Mouse (Mus musculus): ENCODE data around the gene 2310079G19Rik. TPM values are rescaled to one million over a fixed set of nuclear protein-coding genes. Genes with fewer than 3 reads are reported as not detected.

Gene 2310079G19Rik
- polyA plus RNA-seq, 1 experiment from 2014 or later, result not detected

Other genes starting within 250 kb of the 2310079G19Rik start
- gene Cldn17, start 120.7 kb downstream of the 2310079G19Rik start, polyA plus RNA-seq (2015; fragmentation: Nextera tagmentation; extraction: Ambion mirVana), result not detected in 2 replicates
- 3.3 and 4.0 TPM in 2 replicates for gene Cldn8, start 64.5 kb downstream of the 2310079G19Rik start, polyA plus RNA-seq (2015; fragmentation: Nextera tagmentation; extraction: Ambion mirVana)
- not detected in 2 replicates for gene Krtap24-1, start 15.4 kb downstream of the 2310079G19Rik start, polyA plus RNA-seq (2015; fragmentation: Nextera tagmentation; extraction: Ambion mirVana)
- gene Krtap26-1, start 20.1 kb upstream of the 2310079G19Rik start, polyA plus RNA-seq (2015; fragmentation: Nextera tagmentation; extraction: Ambion mirVana), result not detected in 2 replicates
- not detected in 2 replicates for gene Krtap27-1, start 44.0 kb upstream of the 2310079G19Rik start, polyA plus RNA-seq (2015; fragmentation: Nextera tagmentation; extraction: Ambion mirVana)
- not detected in 2 replicates for gene 2310061N02Rik, start 80.3 kb upstream of the 2310079G19Rik start, polyA plus RNA-seq (2015; fragmentation: Nextera tagmentation; extraction: Ambion mirVana)
- not detected in 2 replicates for gene Krtap13-1, start 101.2 kb upstream of the 2310079G19Rik start, polyA plus RNA-seq (2015; fragmentation: Nextera tagmentation; extraction: Ambion mirVana)
- gene Krtap13, start 124.0 kb upstream of the 2310079G19Rik start, polyA plus RNA-seq (2015; fragmentation: Nextera tagmentation; extraction: Ambion mirVana), result 1.9 TPM in 1 of 2 replicates, not detected in the other
- gene 2310034C09Rik, start 131.2 kb upstream of the 2310079G19Rik start, polyA plus RNA-seq (2015; fragmentation: Nextera tagmentation; extraction: Ambion mirVana), result 1.7 TPM in 1 of 2 replicates, not detected in the other
- gene 2310057N15Rik, start 146.5 kb upstream of the 2310079G19Rik start, polyA plus RNA-seq (2015; fragmentation: Nextera tagmentation; extraction: Ambion mirVana), result not detected in 2 replicates
- gene Gm5965, start 150.2 kb upstream of the 2310079G19Rik start, polyA plus RNA-seq (2015; fragmentation: Nextera tagmentation; extraction: Ambion mirVana), result not detected in 2 replicates
- 0.94 TPM in 1 of 2 replicates, not detected in the other for gene Gm20741, start 184.6 kb upstream of the 2310079G19Rik start, polyA plus RNA-seq (2015; fragmentation: Nextera tagmentation; extraction: Ambion mirVana)
- not detected in 2 replicates for gene Krtap15, start 192.5 kb upstream of the 2310079G19Rik start, polyA plus RNA-seq (2015; fragmentation: Nextera tagmentation; extraction: Ambion mirVana)
- not detected in 2 replicates for gene Krtap14, start 198.5 kb upstream of the 2310079G19Rik start, polyA plus RNA-seq (2015; fragmentation: Nextera tagmentation; extraction: Ambion mirVana)
- not detected in 2 replicates for gene Krtap19-1, start 241.7 kb upstream of the 2310079G19Rik start, polyA plus RNA-seq (2015; fragmentation: Nextera tagmentation; extraction: Ambion mirVana)
- gene Krtap19-2, start 246.6 kb upstream of the 2310079G19Rik start, polyA plus RNA-seq (2015; fragmentation: Nextera tagmentation; extraction: Ambion mirVana), result not detected in 2 replicates